Mouse (Mus musculus) limb, embryonic 13.5 days (tissue): ENCODE measurements around the gene Zbed4. TPM values are rescaled to one million over a fixed set of nuclear protein-coding genes. Genes with fewer than 3 reads are reported as not detected.
"Not testable (repeated sequence)": the region's sequence is repeated elsewhere in the genome, so short reads cannot be mapped to it uniquely, and the experiment has no call there.

Experiments
- ATAC-seq: fragments of 200-750 bp; cut with Nextera tagmentation; 2 replicates; pipeline ENCODE4 v1.8.0; 2017; ENCODE audit warnings: low read depth, moderate number of reproducible peaks, moderate TSS enrichment; ENCODE audit not compliant: low FRiP score
- H3K27ac ChIP-seq: fragments of 300-500 bp; sonication (generic); 2 replicates; pipeline ENCODE4 v1.5.1; 2015; ENCODE audit warnings: inconsistent platforms, mild to moderate bottlenecking, moderate library complexity
- H3K27me3 ChIP-seq: fragments of 300-500 bp; sonication (generic); 2 replicates; pipeline ENCODE4 v1.6.1; 2015; ENCODE audit warnings: mild to moderate bottlenecking, inconsistent platforms
- H3K36me3 ChIP-seq: fragments of 300-500 bp; sonication (generic); 2 replicates; pipeline ENCODE4 v1.6.1; 2015; ENCODE audit warnings: inconsistent platforms, mild to moderate bottlenecking, moderate library complexity
- H3K4me1 ChIP-seq: fragments of 300-500 bp; sonication (generic); 2 replicates; pipeline ENCODE4 v1.6.1; 2015; ENCODE audit warnings: inconsistent platforms
- H3K4me2 ChIP-seq: fragments of 300-500 bp; sonication (generic); replicated peaks from 2 replicates; pipeline ENCODE4 v1.6.1; 2015; ENCODE audit warnings: inconsistent platforms, mild to moderate bottlenecking, moderate library complexity
- H3K4me3 ChIP-seq: fragments of 300-500 bp; sonication (generic); 2 replicates; pipeline ENCODE4 v1.5.1; 2015; ENCODE audit warnings: moderate library complexity, mild to moderate bottlenecking, inconsistent platforms
- H3K9ac ChIP-seq: fragments of 300-500 bp; sonication (generic); 2 replicates; pipeline ENCODE4 v1.6.1; 2015; ENCODE audit warnings: mild to moderate bottlenecking, inconsistent platforms
- H3K9me3 ChIP-seq: fragments of 300-500 bp; sonication (generic); 2 replicates; pipeline ENCODE4 v1.6.1; 2016; ENCODE audit warnings: inconsistent platforms
- WGBS: fragments of 180-500 bp; shearing (Covaris S2); methylation state at CpG from one replicate; pipeline ENCODE4 v1.1.7; 2015; 5-methylcytosine and 5-hydroxymethylcytosine counted together
- polyA plus RNA-seq: library from polyadenylated mRNA; unstranded; fragments of >200 nt; fragmentation: Nextera tagmentation; extraction: Ambion mirVana; gene quantifications from 2 replicates; pipeline ENCODE4 v1.2.1, GENCODE M21; 2015

The Zbed4 gene
- polyA plus RNA-seq, 1 experiment from 2014 or later, result 18.2 TPM

- no peak for ATAC-seq
- no peaks in the 10 kb centered on the region for H3K27me3 ChIP-seq
- no peaks in the 10 kb centered on the region; the same call in 1 of the 2 replicates for H3K4me1 ChIP-seq
- H3K9me3 ChIP-seq, result no peaks in the 10 kb centered on the region
- peaks cover 88% of the 10 kb centered on the region for H3K36me3 ChIP-seq
- no peak overlapping the region for H3K4me2 ChIP-seq
- no peak overlapping the region for H3K9ac ChIP-seq
- no peak overlapping the region for H3K4me3 ChIP-seq
- H3K27ac ChIP-seq, result no peak overlapping the region
- WGBS, result 86% methylated on average over 6 of the region's 6 CpGs
These were observed 28.3 kb upstream of the Zbed4 start for GRCm38 (mm10) chr15:88723205-88723604.

GRCm38 (mm10) chr15:88724311-88724710 lies 27.1 kb upstream of the Zbed4 start:
- Histone ChIP-seq H3K4me1 (no peaks in the 10 kb centered on the region), H3K9ac (no peak overlapping the region), H3K36me3 (peaks cover 88% of the 10 kb centered on the region), H3K27me3 (no peaks in the 10 kb centered on the region), H3K27ac (no peak overlapping the region), H3K4me2 (no peak overlapping the region), H3K9me3 (no peaks in the 10 kb centered on the region), H3K4me3 (no peak overlapping the region)
- WGBS, result 76% methylated on average over 7 of the region's 7 CpGs
- no peak for ATAC-seq

- Histone ChIP-seq H3K4me3 (no peak overlapping the region), H3K9me3 (no peaks in the 10 kb centered on the region), H3K27ac (no peak overlapping the region), H3K4me1 (no peaks in the 10 kb centered on the region), H3K9ac (no peak overlapping the region), H3K4me2 (no peak overlapping the region), H3K27me3 (no peaks in the 10 kb centered on the region), H3K36me3 (peaks cover 90% of the 10 kb centered on the region)
- 85% methylated on average over 5 of the region's 5 CpGs for WGBS
- no peak for ATAC-seq
These were observed 26.4 kb upstream of the Zbed4 start for GRCm38 (mm10) chr15:88725036-88725435.

- Histone ChIP-seq H3K9me3 (no peaks in the 10 kb centered on the region), H3K27ac (no peak overlapping the region), H3K4me3 (no peak overlapping the region), H3K27me3 (no peaks in the 10 kb centered on the region), H3K9ac (no peak overlapping the region), H3K4me2 (no peak overlapping the region), H3K4me1 (peaks cover 16% of the 10 kb centered on the region), H3K36me3 (peaks cover 73% of the 10 kb centered on the region)
- WGBS, result 88% methylated on average over 3 of the region's 3 CpGs
- ATAC-seq, result no peak
These were observed 24.3 kb upstream of the Zbed4 start for GRCm38 (mm10) chr15:88727204-88727603.

- Histone ChIP-seq H3K4me3 (no peak overlapping the region), H3K4me1 (peaks cover 26% of the 10 kb centered on the region), H3K27ac (no peak overlapping the region), H3K9ac (0 out of 2 replicates have a peak overlapping the region, but pooled peaks have one; percentile 48), H3K36me3 (peaks cover 39% of the 10 kb centered on the region), H3K4me2 (0 out of 2 replicates have a peak overlapping the region, but pooled peaks have one; percentile 95), H3K9me3 (no peaks in the 10 kb centered on the region), H3K27me3 (no peaks in the 10 kb centered on the region)
- 82% methylated on average over 3 of the region's 3 CpGs for WGBS
- ATAC-seq, result no peak
These were observed 20.7 kb upstream of the Zbed4 start for GRCm38 (mm10) chr15:88730717-88731116.

GRCm38 (mm10) chr15:88732405-88733020 lies 18.9 kb upstream of the Zbed4 start:
- peak overlapping the region; percentile 100 for H3K4me3 ChIP-seq
- H3K27me3 ChIP-seq, result no peaks in the 10 kb centered on the region
- H3K36me3 ChIP-seq, result peaks cover 25% of the 10 kb centered on the region
- ATAC-seq, result no peak
- peaks cover 26% of the 10 kb centered on the region for H3K4me1 ChIP-seq
- 25% methylated on average over 15 of the region's 15 CpGs for WGBS
- H3K9me3 ChIP-seq, result no peaks in the 10 kb centered on the region
- H3K27ac ChIP-seq, result no peak overlapping the region
- H3K9ac ChIP-seq, result peak overlapping the region; percentile 100
- H3K4me2 ChIP-seq, result peak overlapping the region; percentile 95

- H3K27me3 ChIP-seq, result no peaks in the 10 kb centered on the region
- no peaks in the 10 kb centered on the region for H3K9me3 ChIP-seq
- WGBS, result under 1% methylated on average over 51 of the region's 86 CpGs
- peaks cover 23% of the 10 kb centered on the region for H3K36me3 ChIP-seq
- H3K4me2 ChIP-seq, result peak overlapping the region; percentile 95
- peak overlapping the region; percentile 100 for H3K9ac ChIP-seq
- peak; percentile 45 for ATAC-seq
- H3K4me3 ChIP-seq, result peak overlapping the region; percentile 100
- peak overlapping the region; percentile 85 for H3K27ac ChIP-seq
- peaks cover 26% of the 10 kb centered on the region for H3K4me1 ChIP-seq
These were observed 18.3 kb upstream of the Zbed4 start for GRCm38 (mm10) chr15:88733041-88733751.

- Histone ChIP-seq H3K4me1 (peaks cover 26% of the 10 kb centered on the region), H3K27me3 (no peaks in the 10 kb centered on the region), H3K4me2 (peak within 1 kb of the TSS; percentile 95), H3K36me3 (peaks cover 15% of the 10 kb centered on the region), H3K9ac (peak within 1 kb of the TSS; percentile 100), H3K4me3 (peak within 1 kb of the TSS; percentile 100), H3K27ac (peak within 1 kb of the TSS; percentile 85), H3K9me3 (no peaks in the 10 kb centered on the region)
- under 1% methylated on average over 51 of the region's 103 CpGs for WGBS
- peak; percentile 86 for ATAC-seq
These were observed 17.5 kb upstream of the Zbed4 start, which contains the start of gene Brd1 for GRCm38 (mm10) chr15:88733834-88734571. Gene Brd1, minus strand, starts transcription at chr15:88734233.

- no peaks in the 10 kb centered on the region for H3K27me3 ChIP-seq
- no peak overlapping the region for H3K4me3 ChIP-seq
- no peak overlapping the region for H3K27ac ChIP-seq
- H3K36me3 ChIP-seq, result no peaks in the 10 kb centered on the region
- H3K9ac ChIP-seq, result no peak overlapping the region
- H3K9me3 ChIP-seq, result no peaks in the 10 kb centered on the region
- peaks cover 20% of the 10 kb centered on the region for H3K4me1 ChIP-seq
- no peak overlapping the region for H3K4me2 ChIP-seq
- 72% methylated on average over 4 of the region's 4 CpGs for whole genome bisulfite sequencing
- no peak for ATAC-seq
These were observed 15.3 kb upstream of the Zbed4 start for GRCm38 (mm10) chr15:88736166-88736565.

GRCm38 (mm10) chr15:88738466-88738865 lies 13.0 kb upstream of the Zbed4 start:
- H3K27me3 ChIP-seq, result no peaks in the 10 kb centered on the region
- H3K4me1 ChIP-seq, result peaks cover 4% of the 10 kb centered on the region
- no peaks in the 10 kb centered on the region for H3K36me3 ChIP-seq
- ATAC-seq, result no peak
- 88% methylated on average over 2 of the region's 2 CpGs for WGBS
- no peaks in the 10 kb centered on the region for H3K9me3 ChIP-seq
- H3K27ac ChIP-seq, result no peak overlapping the region
- H3K4me2 ChIP-seq, result no peak overlapping the region
- H3K9ac ChIP-seq, result no peak overlapping the region
- H3K4me3 ChIP-seq, result no peak overlapping the region

- Histone ChIP-seq H3K4me2 (no peak overlapping the region), H3K27ac (no peak overlapping the region), H3K9me3 (no peaks in the 10 kb centered on the region), H3K9ac (no peak overlapping the region), H3K36me3 (no peaks in the 10 kb centered on the region), H3K4me3 (no peak overlapping the region), H3K4me1 (no peaks in the 10 kb centered on the region), H3K27me3 (no peaks in the 10 kb centered on the region)
- no peak for ATAC-seq
- 80% methylated on average over 6 of the region's 6 CpGs for WGBS
These were observed 10.1 kb upstream of the Zbed4 start for GRCm38 (mm10) chr15:88741366-88741765.

GRCm38 (mm10) chr15:88743371-88743770 lies 8.1 kb upstream of the Zbed4 start:
- not testable (repeated sequence) for H3K27me3 ChIP-seq, H3K4me3 ChIP-seq, H3K9me3 ChIP-seq, H3K36me3 ChIP-seq, ATAC-seq, H3K9ac ChIP-seq, H3K4me1 ChIP-seq, H3K27ac ChIP-seq, H3K4me2 ChIP-seq
- 89% methylated on average over 5 of the region's 5 CpGs for WGBS
